Mouse (Mus musculus) heart, adult 18-20 months (tissue): ENCODE data around the gene Sfswap. TPM values are rescaled to one million over a fixed set of nuclear protein-coding genes. Genes with fewer than 3 reads are reported as not detected.
"Not testable (repeated sequence)": the region's sequence is repeated elsewhere in the genome, so short reads cannot be mapped to it uniquely, and the experiment has no call there.

Experiments
- DNase-seq, 2 experiments: peaks; one replicate each; pipeline ENCODE4 v3.0.0; 2021 to 2022; ENCODE audit warnings: mixed read lengths in 1 of 2
- total RNA-seq, 2 experiments: library from RNA; stranded (reverse); gene quantifications; 2 replicates each; pipeline ENCODE4 v1.2.3; 2021

Gene Sfswap
- total RNA-seq, 2 experiments from 2014 or later, result 23.2 to 29.1 TPM

DNA sequence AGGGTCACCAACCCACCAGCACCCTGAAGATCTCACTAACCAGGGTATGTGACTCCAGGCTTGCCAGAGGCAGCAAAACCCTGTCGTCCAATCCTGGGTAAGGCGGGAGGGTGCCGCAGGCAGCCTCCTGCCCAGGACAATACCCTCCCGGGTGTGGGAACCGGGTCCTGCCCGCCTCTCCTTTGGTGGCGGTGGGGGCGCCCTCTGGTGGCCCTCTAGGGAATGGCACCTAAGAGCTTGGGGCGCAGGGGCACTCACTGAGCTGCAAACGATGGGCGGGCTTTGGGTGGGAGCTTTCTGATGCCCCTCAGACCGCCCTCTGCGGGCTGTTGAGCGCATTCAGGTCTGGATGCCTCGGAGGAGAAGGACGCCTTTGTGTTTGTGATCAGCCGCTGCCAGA is 85.0 kb downstream of the Sfswap start:
- peak; percentile 78 to 90 for DNase-seq

DNA sequence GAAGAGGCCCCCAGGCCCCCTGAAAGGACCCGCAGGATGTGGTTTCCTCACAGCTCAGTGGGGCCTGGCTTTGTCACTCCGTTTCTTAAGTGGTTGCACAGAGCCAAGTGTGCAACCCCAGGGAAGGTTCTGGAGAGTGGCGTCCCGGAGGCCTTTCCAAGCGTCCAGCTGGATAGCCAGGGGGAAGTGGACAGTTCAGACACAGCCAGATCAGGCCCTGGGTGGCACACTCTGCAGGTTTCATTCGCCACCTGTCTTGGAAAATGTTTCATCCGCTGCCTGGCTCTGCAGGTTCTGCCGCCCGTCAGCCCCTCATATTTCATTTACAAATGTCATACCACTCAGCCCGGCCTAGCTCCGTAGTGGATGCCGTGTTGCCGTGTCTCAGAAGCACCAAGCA is 85.5 kb downstream of the Sfswap start:
- DNase-seq, result no peak

DNA sequence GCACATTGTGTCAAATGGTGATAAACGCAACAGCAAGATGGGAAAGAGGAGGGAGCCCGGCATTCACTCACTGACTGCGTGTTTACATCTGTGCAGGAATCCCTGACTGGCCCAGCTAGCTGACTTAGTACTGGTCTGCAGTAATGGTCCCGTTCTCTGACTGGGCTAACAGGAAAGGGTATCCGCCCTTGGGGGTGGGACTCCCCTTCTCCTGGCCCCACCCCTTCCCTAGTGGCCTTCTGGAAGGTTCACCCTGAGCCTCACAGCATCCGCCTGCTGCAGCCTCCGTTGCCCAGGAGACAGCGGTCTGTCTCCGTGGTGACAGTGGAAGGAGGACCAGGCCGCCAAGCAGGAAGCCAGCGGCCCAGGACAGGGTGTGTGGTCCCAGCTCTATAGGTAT is 89.9 kb downstream of the Sfswap start:
- DNase-seq, result peak in 1 of 2 experiments; percentile 17

DNA sequence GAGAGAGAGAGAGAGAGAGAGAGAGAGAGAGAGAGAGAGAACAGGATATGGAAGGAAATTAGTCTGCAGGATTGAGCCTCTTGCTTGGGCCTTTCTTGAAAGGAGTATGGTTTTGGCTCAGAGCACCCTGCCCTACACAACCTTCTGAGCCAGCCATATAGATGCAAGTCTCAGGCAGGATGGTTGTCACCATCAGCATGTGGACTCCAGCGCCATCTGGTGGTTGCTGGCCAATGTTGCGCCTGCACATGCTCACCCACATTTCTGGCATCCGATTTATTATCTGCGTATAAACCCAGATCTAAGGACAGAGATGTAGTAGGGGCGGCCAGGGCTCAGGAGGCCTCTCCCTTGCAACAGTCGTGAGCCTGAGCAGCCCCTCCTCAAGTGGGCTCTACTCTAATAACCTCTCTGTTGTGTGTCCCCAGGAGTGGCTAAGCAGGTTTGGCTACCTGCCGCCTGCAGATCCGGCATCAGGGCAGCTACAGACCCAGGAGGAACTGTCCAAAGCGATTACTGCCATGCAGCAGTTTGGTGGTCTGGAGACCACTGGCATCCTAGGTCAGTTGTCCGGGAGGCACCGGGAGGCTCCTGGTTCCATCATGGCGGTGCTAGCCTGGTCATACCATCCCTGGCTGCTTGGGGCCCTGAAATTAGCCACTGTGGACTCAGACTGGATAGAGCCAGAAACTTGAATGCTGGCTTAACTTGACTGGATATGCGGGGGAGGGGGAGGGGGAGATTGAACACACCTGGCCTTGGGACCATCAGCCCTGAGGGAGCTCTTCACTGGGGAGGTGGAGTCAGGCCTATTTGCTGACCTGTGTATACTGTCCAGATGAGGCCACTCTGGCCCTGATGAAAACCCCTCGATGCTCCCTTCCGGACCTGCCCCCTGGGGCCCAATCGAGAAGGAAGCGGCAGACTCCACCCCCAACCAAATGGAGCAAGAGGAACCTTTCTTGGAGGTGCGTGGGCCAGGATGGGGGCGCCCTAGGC is 93.4 kb downstream of the Sfswap start:
- DNase-seq, result peak; percentile 72 to 91

- DNase-seq, result peak in 1 of 2 experiments; percentile 14
Observed at GRCm38 (mm10) chr5:129602071-129602487, 101.1 kb downstream of the Sfswap start.

- DNase-seq, result no peak
Observed at GRCm38 (mm10) chr5:129607476-129607875, 106.5 kb downstream of the Sfswap start.

DNA sequence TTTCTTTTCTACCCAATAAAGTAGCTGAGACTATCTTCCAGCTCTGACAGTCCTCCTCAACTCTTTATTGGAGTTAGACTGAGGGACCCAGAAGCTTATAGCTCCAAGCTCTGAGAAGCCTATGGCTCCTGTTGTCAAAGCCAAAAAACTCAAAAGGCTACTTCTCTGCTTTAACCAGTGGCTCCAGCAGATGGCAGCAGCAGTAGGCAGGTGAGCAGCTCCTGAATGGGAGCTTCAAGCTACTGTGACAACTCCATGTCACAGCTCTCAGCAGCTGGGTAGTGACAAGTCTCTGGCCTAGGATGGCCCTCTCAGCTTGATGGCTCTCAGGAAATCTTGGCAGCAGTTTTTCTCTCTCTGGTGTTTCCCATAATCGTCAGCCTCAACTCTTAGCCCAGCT is 110.0 kb downstream of the Sfswap start:
- DNase-seq, result peak; percentile 55 to 79

DNA sequence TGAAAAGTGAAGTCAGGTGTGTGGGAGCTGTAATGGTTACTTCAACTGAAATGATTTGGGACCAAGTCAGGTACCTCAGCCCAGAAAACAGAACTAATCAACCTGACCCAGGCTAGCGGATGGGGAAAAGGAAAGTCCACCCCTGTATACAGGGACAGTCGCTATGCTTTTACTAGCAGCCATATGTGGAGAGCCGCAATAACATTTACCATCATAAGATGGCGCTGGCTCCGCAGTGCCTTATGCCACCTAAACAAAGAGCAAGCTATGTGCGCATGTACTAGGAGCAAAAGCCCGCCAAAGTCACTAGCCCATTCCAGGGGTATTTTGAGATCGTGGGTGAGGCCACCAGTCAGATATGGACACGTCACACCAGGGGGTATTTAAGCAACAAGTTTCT is 119.6 kb downstream of the Sfswap start:
- not testable (repeated sequence) for DNase-seq

Other genes with a start within 250 kb of the Sfswap start
- gene Mmp17, start 82.9 kb downstream of the Sfswap start, total RNA-seq, result under 1 TPM; 0.85 to 0.94 TPM
- gene Zfp11, start 168.9 kb downstream of the Sfswap start, total RNA-seq, result 1 to 10 TPM; 2.4 to 2.9 TPM
- not detected for gene Sept14, start 207.3 kb downstream of the Sfswap start, total RNA-seq
- 10 to 100 TPM; 87.6 to 91.5 TPM for gene Mrps17, start 214.3 kb downstream of the Sfswap start, total RNA-seq
- gene Nipsnap2, start 223.8 kb downstream of the Sfswap start, total RNA-seq, result 100 to 1,000 TPM; 843 to 897 TPM